8 mouse cellular contexts compared by ENCODE assay signal in the genomic region with DNA sequence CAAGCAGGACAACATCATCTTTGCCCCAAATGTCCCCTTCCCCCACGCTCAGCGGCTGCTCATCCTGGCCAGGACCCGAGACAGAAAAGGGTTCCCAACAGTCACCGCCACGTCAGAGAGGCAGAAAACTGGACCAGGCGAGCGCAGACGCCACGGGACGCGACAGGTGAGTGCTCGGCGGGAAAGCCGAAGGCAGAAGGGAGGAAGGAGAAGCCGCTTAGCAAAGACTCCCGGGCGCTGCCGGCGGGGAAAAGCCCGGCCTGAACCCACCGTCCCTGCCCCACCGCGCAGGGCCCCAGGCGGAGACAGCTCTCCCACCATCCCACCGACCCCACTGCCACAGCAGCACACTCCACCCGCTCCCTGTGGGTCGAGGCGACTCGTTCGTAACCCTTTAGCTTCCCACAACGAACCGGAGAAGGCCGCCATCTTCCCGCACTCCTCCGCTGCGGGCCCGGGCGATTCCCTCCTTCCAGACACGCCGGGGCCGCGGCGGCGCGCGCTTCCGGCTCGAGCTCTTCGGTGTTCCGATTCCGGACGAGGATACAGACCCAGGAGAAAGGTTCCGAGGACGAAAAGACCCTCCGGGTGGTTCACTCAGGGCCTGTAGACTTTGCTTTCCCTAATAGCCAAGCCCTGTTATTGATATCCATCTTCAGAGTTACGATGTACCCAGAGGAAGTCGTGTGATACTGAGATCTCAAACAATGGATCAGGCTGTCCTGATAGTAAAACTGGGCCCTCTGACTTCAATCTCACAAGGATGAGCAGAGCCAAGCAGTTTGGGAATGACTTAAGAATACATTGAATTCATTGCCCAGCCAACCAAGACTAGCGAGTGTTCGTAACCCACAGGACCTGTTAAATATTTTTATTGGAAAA. TPM values are rescaled to one million over a fixed set of nuclear protein-coding genes. Genes with fewer than 3 reads are reported as not detected.
DNase-seq lines count a peak whose midpoint lies in the region; ATAC-seq and TF ChIP-seq lines count a peak whose summit lies in the region.

A gene (minus strand): TSS at position 523 of the 882 bp plus-strand sequence.

- DNase-seq in ES-CJ7 (ENCODE audit: low read depth, low spot score): peak; percentile 80
- peak; percentile 78 for DNase-seq in cerebellum, adult 11 months
- DNase-seq in heart, postnatal 25 days (ENCODE audit: low spot score): peak; percentile 39
- peak; percentile 78 to 86 for DNase-seq in layer of hippocampus, adult 18-20 months (ENCODE audit: low spot score in 2 of 2)
- peak; percentile 78 for DNase-seq in lung, adult 2 months
- DNase-seq in thymus, adult 18-20 months: peak; percentile 43 to 57

- H3K9me3 ChIP-seq in forebrain, embryonic 15.5 days: no peaks in the 10 kb centered on the region

- intact Hi-C loops in heart, postnatal 25 days (cut with DNase I): no loop called here

- H3K36me3 ChIP-seq in forebrain, embryonic 15.5 days: peaks cover 13% of the 10 kb centered on the region

- H3K4me3 ChIP-seq in forebrain, embryonic 15.5 days: peak within 1 kb of the TSS; percentile 58
- H3K4me3 ChIP-seq in lung, adult 2 months (replicated peaks; ENCODE audit: extremely low read depth, low read depth, low read length): peak within 1 kb of the TSS; percentile 89

- peak; percentile 51; the same call in 1 of the 2 replicates for TF ChIP-seq POLR2A in lung, adult 2 months (IDR thresholded peaks at IDR 0.05; ENCODE audit: borderline replicate concordance, extremely low read depth, low read depth, low read length)

- H3K27me3 ChIP-seq in forebrain, embryonic 15.5 days: no peaks in the 10 kb centered on the region

- ATAC-seq in forebrain, embryonic 15.5 days (replicated peaks): peak; percentile 96
- ATAC-seq in neutrophil, adult 5-6 weeks (ENCODE audit: extremely low read depth, insufficient number of reproducible peaks, low FRiP score, poor library complexity, severe bottlenecking): peak; percentile 75

- 2% methylated on average over 59 of the region's 59 CpGs for WGBS in forebrain, embryonic 15.5 days
- WGBS in lung, adult 2 months: 3% methylated on average over 59 of the region's 59 CpGs

- H3K4me2 ChIP-seq in forebrain, embryonic 15.5 days (replicated peaks): peak within 1 kb of the TSS; percentile 42

- peaks cover 20% of the 10 kb centered on the region for H3K4me1 ChIP-seq in forebrain, embryonic 15.5 days
- H3K4me1 ChIP-seq in lung, adult 2 months (ENCODE audit: control insufficient read depth, insufficient read depth, low read length): peaks cover 3% of the 10 kb centered on the region

- H3K27ac ChIP-seq in forebrain, embryonic 15.5 days (replicated peaks): peak within 1 kb of the TSS; percentile 83

- TF ChIP-seq CTCF in lung, adult 2 months (IDR thresholded peaks at IDR 0.05; ENCODE audit: insufficient read depth, low read length): no peak

- peak within 1 kb of the TSS; percentile 78 for H3K9ac ChIP-seq in forebrain, embryonic 15.5 days (replicated peaks)

RNA-seq across cellular contexts. Expression of the gene that starts here (rescaled TPM):
- polyA plus RNA-seq in forebrain, embryonic 15.5 days (2015; fragmentation: Nextera tagmentation; extraction: Ambion mirVana): 147 and 153 TPM in 2 replicates
- total RNA-seq in heart, postnatal 25 days (2021): 10 to 100 TPM; 72.1 to 81.2 TPM
- 100 to 1,000 TPM; 109 to 118 TPM for total RNA-seq in layer of hippocampus, adult 18-20 months (2021)
- polyA plus RNA-seq in lung, adult 2 months (2012; rRNA removed): 3.4 and 7.8 TPM in 2 replicates
- 37.0 and 55.5 TPM in 2 replicates for total RNA-seq in neutrophil, adult 5-6 weeks (2017)

Comparison
In these comparisons a context has a peak if more than half of its experiments do, and no peak if none do; other contexts are left out.
1. Peak in every context shown above with its lines: DNase-seq, ATAC-seq, H3K4me3 ChIP-seq and H3K27ac ChIP-seq.
2. RNA of the gene that starts here (polyA plus RNA-seq): 147 to 153 TPM in forebrain, embryonic 15.5 days; 3.4 to 7.8 TPM in lung, adult 2 months; every median in the first group is over 10 times any median in the second.